In the genomic region with DNA sequence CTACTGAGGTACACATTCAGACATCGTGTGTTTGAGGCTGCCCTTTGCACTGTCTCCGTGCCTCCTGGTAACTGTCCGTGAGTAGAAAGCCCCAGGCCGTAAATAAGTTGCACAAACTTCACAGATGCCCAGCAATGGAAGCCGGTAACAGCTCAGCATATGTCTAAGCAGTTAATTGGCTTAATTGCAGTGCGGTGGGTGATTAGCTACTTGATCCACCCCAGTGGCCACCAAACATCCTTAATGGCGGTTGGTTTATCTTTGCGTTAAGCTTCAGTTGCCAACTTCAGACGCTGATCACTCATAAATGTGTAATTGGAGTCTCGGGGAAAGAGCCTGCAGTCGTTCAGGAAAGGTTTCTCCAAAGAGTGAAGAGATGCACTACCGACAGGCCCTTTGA, we compare ENCODE assay signal across 25 mouse cellular contexts.
"Had no signal": no experiment of that assay in that cellular context is flagged by ENCODE, and none has a peak within 500 bp of the region (broad histone marks: within the 10 kb centered on the region; RNA-seq: fewer than 3 reads in every experiment).

No protein-coding gene starts in this region.

- H3K27ac ChIP-seq: heart, embryonic 10.5 days; hindbrain, embryonic 12.5 days; hindbrain, embryonic 14.5 days; intestine, embryonic 15.5 days; layer of hippocampus, adult 2 months; left cerebral cortex, adult 2 months; limb, embryonic 13.5 days; limb, embryonic 15.5 days; liver, embryonic 12.5 days; liver, embryonic 14.5 days had no signal

- H3K4me3 ChIP-seq: heart, embryonic 10.5 days; heart, embryonic 12.5 days; hindbrain, embryonic 10.5 days; hindbrain, embryonic 12.5 days; intestine, embryonic 15.5 days; layer of hippocampus, adult 2 months; left cerebral cortex, adult 2 months; limb, embryonic 13.5 days; limb, embryonic 15.5 days; liver, embryonic 12.5 days had no signal

- H3K9ac ChIP-seq: heart, embryonic 12.5 days; hindbrain, embryonic 12.5 days; hindbrain, embryonic 14.5 days; intestine, embryonic 15.5 days; limb, embryonic 13.5 days; limb, embryonic 15.5 days; liver, embryonic 12.5 days; liver, embryonic 14.5 days had no signal

- H3K36me3 ChIP-seq: hindbrain, embryonic 12.5 days; intestine, embryonic 15.5 days; limb, embryonic 15.5 days; liver, embryonic 12.5 days had no signal

- H3K4me1 ChIP-seq: liver, embryonic 12.5 days had no signal

- H3K27me3 ChIP-seq: intestine, embryonic 15.5 days; liver, embryonic 12.5 days had no signal

- H3K4me2 ChIP-seq: heart, embryonic 12.5 days; hindbrain, embryonic 12.5 days; hindbrain, embryonic 14.5 days; intestine, embryonic 15.5 days; limb, embryonic 13.5 days; limb, embryonic 15.5 days; liver, embryonic 12.5 days had no signal

- ATAC-seq: inflammation-experienced regulatory T-cells, adult 6 months; intestine, embryonic 15.5 days; intestine, postnatal 0 days; liver, embryonic 12.5 days had no signal

- DNase-seq: gastrocnemius, postnatal 14 days; gastrocnemius, postnatal 36 days; heart, adult 18-20 months; heart, postnatal 10 days; heart, postnatal 4 days; kidney, adult 18-20 months; kidney, adult 8-10 months; kidney, postnatal 10 days; kidney, postnatal 25 days; kidney, postnatal 4 days; left cerebral cortex, postnatal 4 days had no signal
